ENCODE assay signal across 14 mouse cellular contexts in genomic region chr10:116750895-116751294, GRCm38 (mm10).
DNase-seq lines count a peak whose midpoint lies in the region; ATAC-seq and TF ChIP-seq lines count a peak whose summit lies in the region.
"Had no signal": no experiment of that assay in that cellular context is flagged by ENCODE, and none has a peak within 500 bp of the region (broad histone marks: within the 10 kb centered on the region; RNA-seq: fewer than 3 reads in every experiment).

No protein-coding gene starts in this region.

- TF ChIP-seq CTCF in lung, embryonic 14.5 days (IDR thresholded peaks at IDR 0.05; ENCODE audit: low read depth) = no peak
- no peak for TF ChIP-seq CTCF in forebrain, postnatal 0 days (IDR thresholded peaks at IDR 0.05; ENCODE audit: low read depth)

- no peak overlapping the region for H3K9ac ChIP-seq in embryonic facial prominence, embryonic 14.5 days (ENCODE audit: low read depth, low read length)
- H3K9ac ChIP-seq in lung, embryonic 14.5 days = no peak overlapping the region
- H3K9ac ChIP-seq in forebrain, postnatal 0 days = no peak overlapping the region
- H3K9ac ChIP-seq: embryonic facial prominence, embryonic 15.5 days; limb, embryonic 13.5 days had no signal

- no peaks in the 10 kb centered on the region for H3K27me3 ChIP-seq in embryonic facial prominence, embryonic 14.5 days (replicated peaks; ENCODE audit: control insufficient read depth, insufficient read depth, low read length)
- no peaks in the 10 kb centered on the region for H3K27me3 ChIP-seq in lung, embryonic 14.5 days (ENCODE audit: insufficient read depth, low read length)
- H3K27me3 ChIP-seq in forebrain, postnatal 0 days (ENCODE audit: insufficient read depth, low read length) = no peaks in the 10 kb centered on the region
- H3K27me3 ChIP-seq: CH12.LX; embryonic facial prominence, embryonic 15.5 days; limb, embryonic 13.5 days had no signal

- H3K4me3 ChIP-seq in embryonic facial prominence, embryonic 14.5 days (ENCODE audit: low read depth, low read length) = no peak overlapping the region
- no peak overlapping the region for H3K4me3 ChIP-seq in lung, embryonic 14.5 days (ENCODE audit: low read depth, low read length)
- H3K4me3 ChIP-seq in forebrain, postnatal 0 days (ENCODE audit: low read depth, low read length) = no peak overlapping the region
- H3K4me3 ChIP-seq: embryonic facial prominence, embryonic 15.5 days; hindbrain, embryonic 10.5 days; limb, embryonic 13.5 days had no signal

- WGBS in embryonic facial prominence, embryonic 14.5 days = 46% methylated on average over 14 of the region's 14 CpGs
- WGBS in lung, embryonic 14.5 days = 34% methylated on average over 14 of the region's 14 CpGs
- WGBS in forebrain, postnatal 0 days = 87% methylated on average over 14 of the region's 14 CpGs

- H3K36me3 ChIP-seq in embryonic facial prominence, embryonic 14.5 days (ENCODE audit: control insufficient read depth, insufficient read depth, low read length) = no peaks in the 10 kb centered on the region
- no peaks in the 10 kb centered on the region for H3K36me3 ChIP-seq in lung, embryonic 14.5 days (ENCODE audit: insufficient read depth)
- H3K36me3 ChIP-seq in forebrain, postnatal 0 days (ENCODE audit: insufficient read depth) = no peaks in the 10 kb centered on the region
- H3K36me3 ChIP-seq: embryonic facial prominence, embryonic 15.5 days; hindbrain, embryonic 10.5 days; limb, embryonic 13.5 days had no signal

- intact Hi-C loops in heart, postnatal 25 days (cut with DNase I) = loop anchor here (2.0 kb wide), 1 partner anchor 18 kb away; no protein-coding TSS in a partner anchor

- 0 out of 2 replicates have a peak, but pooled peaks cover 4% of the 10 kb centered on the region for H3K9me3 ChIP-seq in embryonic facial prominence, embryonic 14.5 days (ENCODE audit: control insufficient read depth, low read length)
- no peaks in the 10 kb centered on the region for H3K9me3 ChIP-seq in lung, embryonic 14.5 days (ENCODE audit: low read depth, low read length)
- no peaks in the 10 kb centered on the region for H3K9me3 ChIP-seq in forebrain, postnatal 0 days (ENCODE audit: low read length)
- H3K9me3 ChIP-seq: embryonic facial prominence, embryonic 15.5 days had no signal

- peaks cover 9% of the 10 kb centered on the region for H3K4me1 ChIP-seq in embryonic facial prominence, embryonic 14.5 days (ENCODE audit: control insufficient read depth, insufficient read depth, low read length)
- H3K4me1 ChIP-seq in lung, embryonic 14.5 days (ENCODE audit: insufficient read depth) = 0 out of 2 replicates have a peak, but pooled peaks cover 2% of the 10 kb centered on the region
- no peaks in the 10 kb centered on the region for H3K4me1 ChIP-seq in forebrain, postnatal 0 days (ENCODE audit: insufficient read depth)
- H3K4me1 ChIP-seq: hindbrain, embryonic 10.5 days had no signal

- no peak overlapping the region; the same call in 1 of the 2 replicates for H3K27ac ChIP-seq in embryonic facial prominence, embryonic 14.5 days (replicated peaks; ENCODE audit: low read depth, low read length)
- peak overlapping the region; percentile 21; the same call in 1 of the 2 replicates for H3K27ac ChIP-seq in lung, embryonic 14.5 days (ENCODE audit: low read depth)
- H3K27ac ChIP-seq in forebrain, postnatal 0 days (ENCODE audit: low read depth, low read length) = no peak overlapping the region
- H3K27ac ChIP-seq: hindbrain, embryonic 10.5 days had no signal

- H3K4me2 ChIP-seq in embryonic facial prominence, embryonic 14.5 days (ENCODE audit: low read depth, low read length) = no peak overlapping the region
- peak overlapping the region; percentile 30; the same call in 1 of the 2 replicates for H3K4me2 ChIP-seq in lung, embryonic 14.5 days
- H3K4me2 ChIP-seq in forebrain, postnatal 0 days (ENCODE audit: low read depth) = no peak overlapping the region
- H3K4me2 ChIP-seq: embryonic facial prominence, embryonic 15.5 days; limb, embryonic 13.5 days had no signal

- ATAC-seq in embryonic facial prominence, embryonic 14.5 days (ENCODE audit: low read depth) = peak; percentile 72
- ATAC-seq in lung, embryonic 14.5 days (ENCODE audit: insufficient read depth) = peak; percentile 77
- no peak for ATAC-seq in forebrain, postnatal 0 days
- ATAC-seq in activated CD4-positive, CD25-positive, alpha-beta regulatory T cell, adult 4 months = no peak

- DNase-seq in NIH3T3 (ENCODE audit: low read depth) = peak; percentile 72
- DNase-seq in embryonic facial prominence, embryonic 14.5 days (ENCODE audit: low spot score) = peak; percentile 85
- peak; percentile 26 for DNase-seq in heart, postnatal 25 days (ENCODE audit: low spot score)
- DNase-seq in lung, embryonic 14.5 days = peak; percentile 74
- no peak for DNase-seq in right cerebral cortex, postnatal 10 days (ENCODE audit: low spot score in 2 of 2)
- DNase-seq in forebrain, postnatal 0 days = no peak
- DNase-seq: adrenal gland, postnatal 25 days; cerebellum, adult 11-12 months; layer of hippocampus, adult 9-11 months had no signal

Comparison
In these comparisons a context has a peak if more than half of its experiments do, and no peak if none do; other contexts are left out.
1. DNase-seq: peak in NIH3T3 (single experiment), embryonic facial prominence, embryonic 14.5 days (single experiment), heart, postnatal 25 days (single experiment) and lung, embryonic 14.5 days (single experiment); none in right cerebral cortex, postnatal 10 days (0 of 2) and forebrain, postnatal 0 days (single experiment).
2. ATAC-seq: peak in embryonic facial prominence, embryonic 14.5 days (single experiment) and lung, embryonic 14.5 days (single experiment); none in forebrain, postnatal 0 days (single experiment) and activated CD4-positive, CD25-positive, alpha-beta regulatory T cell, adult 4 months (single experiment).